ENCODE assay signal across 10 mouse cellular contexts in genomic region chr7:92776647-92777046, GRCm38 (mm10). TPM values are rescaled to one million over a fixed set of nuclear protein-coding genes. Genes with fewer than 3 reads are reported as not detected.
DNase-seq lines count a peak whose midpoint lies in the region; ATAC-seq and TF ChIP-seq lines count a peak whose summit lies in the region.
"Had no signal": no experiment of that assay in that cellular context is flagged by ENCODE, and none has a peak within 500 bp of the region (broad histone marks: within the 10 kb centered on the region; RNA-seq: fewer than 3 reads in every experiment).

No protein-coding gene starts in this region.

- peak overlapping the region; percentile 71; the same call in 1 of the 2 replicates for H3K27ac ChIP-seq in forebrain, embryonic 14.5 days (ENCODE audit: low read depth, low read length)
- peak overlapping the region; percentile 93 for H3K27ac ChIP-seq in limb, embryonic 14.5 days (replicated peaks; ENCODE audit: low read depth, low read length)
- H3K27ac ChIP-seq: liver, embryonic 13.5 days had no signal

- no peaks in the 10 kb centered on the region for H3K36me3 ChIP-seq in forebrain, embryonic 14.5 days (ENCODE audit: control insufficient read depth, insufficient read depth, low read length)
- H3K36me3 ChIP-seq in limb, embryonic 14.5 days (ENCODE audit: control insufficient read depth, insufficient read depth, low read length), result no peaks in the 10 kb centered on the region
- H3K36me3 ChIP-seq: liver, embryonic 13.5 days had no signal

- H3K4me2 ChIP-seq in forebrain, embryonic 14.5 days (ENCODE audit: low read length), result peak overlapping the region; percentile 46
- peak overlapping the region; percentile 60 for H3K4me2 ChIP-seq in limb, embryonic 14.5 days (replicated peaks; ENCODE audit: low read depth, low read length, severe bottlenecking)

- H3K4me3 ChIP-seq in forebrain, embryonic 14.5 days (ENCODE audit: low read depth, low read length), result no peak overlapping the region
- peak overlapping the region; percentile 36; the same call in 1 of the 2 replicates for H3K4me3 ChIP-seq in limb, embryonic 14.5 days (replicated peaks; ENCODE audit: low read length)
- H3K4me3 ChIP-seq: liver, embryonic 13.5 days had no signal

- peak; percentile 11 for DNase-seq in gastrocnemius, adult 18-20 months (ENCODE audit: low spot score)
- no peak for DNase-seq in gastrocnemius, postnatal 25 days
- peak; percentile 88 for DNase-seq in 3T3-L1 (ENCODE audit: low read depth, low spot score)
- no peak for DNase-seq in forebrain, embryonic 14.5 days (ENCODE audit: low spot score)
- peak; percentile 40 for DNase-seq in limb, embryonic 14.5 days (ENCODE audit: low spot score)
- DNase-seq in spleen, adult 12 weeks (ENCODE audit: low spot score), result no peak
- no peak for DNase-seq in ovary, postnatal 36 days (ENCODE audit: low spot score)
- DNase-seq: liver, embryonic 13.5 days had no signal

- no peak for TF ChIP-seq POLR2A in limb, embryonic 14.5 days (IDR thresholded peaks at IDR 0.05; ENCODE audit: borderline replicate concordance, extremely low read depth, insufficient read depth, insufficient read length)

- no peaks in the 10 kb centered on the region for H3K9me3 ChIP-seq in forebrain, embryonic 14.5 days (replicated peaks; ENCODE audit: control insufficient read depth, low read length)
- no peaks in the 10 kb centered on the region for H3K9me3 ChIP-seq in limb, embryonic 14.5 days (ENCODE audit: control insufficient read depth, low read length)
- H3K9me3 ChIP-seq: liver, embryonic 13.5 days had no signal

- H3K27me3 ChIP-seq in forebrain, embryonic 14.5 days (replicated peaks; ENCODE audit: control insufficient read depth, insufficient read depth, low read length), result no peaks in the 10 kb centered on the region
- H3K27me3 ChIP-seq in limb, embryonic 14.5 days (ENCODE audit: control insufficient read depth, insufficient read depth, low read length), result no peaks in the 10 kb centered on the region
- H3K27me3 ChIP-seq: liver, embryonic 13.5 days had no signal

- 44% methylated on average over 4 of the region's 4 CpGs for WGBS in forebrain, embryonic 14.5 days
- WGBS in limb, embryonic 14.5 days, result 35% methylated on average over 4 of the region's 4 CpGs

- H3K4me1 ChIP-seq in forebrain, embryonic 14.5 days (ENCODE audit: control insufficient read depth, insufficient read depth, low read length), result peaks cover 17% of the 10 kb centered on the region; the same call in 1 of the 2 replicates
- peaks cover 26% of the 10 kb centered on the region for H3K4me1 ChIP-seq in limb, embryonic 14.5 days (ENCODE audit: control insufficient read depth, insufficient read depth, low read length)
- H3K4me1 ChIP-seq: liver, embryonic 13.5 days had no signal

- no peak overlapping the region for H3K9ac ChIP-seq in forebrain, embryonic 14.5 days (ENCODE audit: low read length)
- peak overlapping the region; percentile 49; the same call in 1 of the 2 replicates for H3K9ac ChIP-seq in limb, embryonic 14.5 days (ENCODE audit: low read depth, low read length, severe bottlenecking)
- H3K9ac ChIP-seq: liver, embryonic 13.5 days had no signal

- no peak for ATAC-seq in forebrain, embryonic 14.5 days
- ATAC-seq in limb, embryonic 14.5 days (ENCODE audit: low FRiP score, low read depth), result 0 out of 2 replicates have a peak, but pooled peaks have one; percentile 23
- no peak for ATAC-seq in inflammation-experienced regulatory T-cells, adult 6 months
- ATAC-seq: CD4-positive, CD25-positive, alpha-beta regulatory T cell, adult 4 months had no signal

RNA-seq across cellular contexts. Expression of gene Rab30, which starts 35.2 kb away (rescaled TPM):
- 1 to 10 TPM; 5.4 to 8.5 TPM for total RNA-seq in gastrocnemius, adult 18-20 months (2021)
- total RNA-seq in gastrocnemius, postnatal 25 days (2021), result 10 to 100 TPM in 1 of 2 experiments, 1 to 10 TPM in 1; 6.7 to 12.7 TPM
- polyA plus RNA-seq in forebrain, embryonic 14.5 days (2014; fragmentation: Nextera tagmentation; extraction: Ambion mirVana), result 25.9 and 27.5 TPM in 2 replicates
- 9.5 and 12.6 TPM in 2 replicates for polyA plus RNA-seq in limb, embryonic 14.5 days (2012; rRNA removed)
- 22.7 and 25.3 TPM in 2 replicates for polyA plus RNA-seq in limb, embryonic 14.5 days (2014; fragmentation: Nextera tagmentation; extraction: Ambion mirVana)
- under 1 TPM in 2 of 3 experiments, not detected in 1; 0.35 to 0.49 TPM for polyA plus RNA-seq in inflammation-experienced regulatory T-cells, adult 6 months (2017; shearing (Covaris generic))

Comparison
In these comparisons a context has a peak if more than half of its experiments do, and no peak if none do; other contexts are left out.
1. DNase-seq: peak in gastrocnemius, adult 18-20 months (single experiment), 3T3-L1 (single experiment) and limb, embryonic 14.5 days (single experiment); none in gastrocnemius, postnatal 25 days (single experiment), forebrain, embryonic 14.5 days (single experiment), spleen, adult 12 weeks (single experiment) and ovary, postnatal 36 days (single experiment).
2. RNA of gene Rab30, which starts 35.2 kb away (polyA plus RNA-seq): 25.9 to 27.5 TPM in forebrain, embryonic 14.5 days and 9.5 to 25.3 TPM in limb, embryonic 14.5 days; 0.35 to 0.49 TPM in inflammation-experienced regulatory T-cells, adult 6 months; every median in the first group is over 4 times any median in the second.